Mouse (Mus musculus): ENCODE results near the gene Itga5. TPM values are rescaled to one million over a fixed set of nuclear protein-coding genes. Genes with fewer than 3 reads are reported as not detected.
A peak's percentile ranks its signal among the peaks of the same experiment; 100 is the strongest.

Gene Itga5
- total RNA-seq, 2 experiments from 2014 or later = 46.1 to 47.1 TPM

DNA sequence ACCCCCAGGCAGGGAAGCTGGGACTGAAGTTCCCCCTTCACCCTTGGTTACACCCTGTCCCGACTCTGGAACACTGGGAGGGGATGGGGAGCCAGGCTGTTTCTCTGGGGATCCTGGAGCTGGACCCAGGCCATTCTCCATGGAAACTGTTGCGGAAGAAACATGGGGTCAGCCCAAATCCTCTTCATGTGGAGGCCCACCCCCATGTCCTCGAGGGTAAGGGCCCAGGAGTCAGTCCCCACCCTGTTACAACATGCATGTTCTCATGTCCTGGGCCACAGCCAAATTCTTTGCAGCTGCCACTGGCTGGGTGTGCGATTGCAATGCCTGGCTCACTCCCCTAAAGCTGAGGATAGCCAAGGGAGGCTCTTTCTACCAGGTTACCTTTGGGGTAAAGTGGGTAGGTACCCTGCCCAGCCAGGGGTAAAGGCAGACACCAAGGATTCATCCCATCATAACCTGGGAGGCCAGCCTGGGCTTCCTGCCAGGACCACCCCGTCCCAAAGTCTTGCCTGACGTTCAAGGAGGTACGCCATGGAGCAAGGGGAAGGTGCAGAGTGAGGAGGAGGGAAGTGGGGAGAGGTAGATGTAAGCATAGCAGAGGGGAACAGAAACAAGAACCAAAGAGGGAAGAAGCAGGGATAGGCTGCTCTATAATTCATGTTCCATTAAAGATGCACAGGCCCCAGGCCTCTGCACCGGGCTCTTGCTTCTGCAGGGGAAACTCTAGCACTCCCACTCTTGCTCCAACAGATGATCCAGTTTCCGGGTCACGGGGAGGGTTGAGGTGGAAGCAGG, 50.4 kb downstream of the Itga5 start:
- intact Hi-C loops (cut with DNase I) = loop anchor here (5.0 kb wide), 1 partner anchor 329 kb away; no protein-coding TSS in a partner anchor
- peak; percentile 81 to 87 for DNase-seq

DNA sequence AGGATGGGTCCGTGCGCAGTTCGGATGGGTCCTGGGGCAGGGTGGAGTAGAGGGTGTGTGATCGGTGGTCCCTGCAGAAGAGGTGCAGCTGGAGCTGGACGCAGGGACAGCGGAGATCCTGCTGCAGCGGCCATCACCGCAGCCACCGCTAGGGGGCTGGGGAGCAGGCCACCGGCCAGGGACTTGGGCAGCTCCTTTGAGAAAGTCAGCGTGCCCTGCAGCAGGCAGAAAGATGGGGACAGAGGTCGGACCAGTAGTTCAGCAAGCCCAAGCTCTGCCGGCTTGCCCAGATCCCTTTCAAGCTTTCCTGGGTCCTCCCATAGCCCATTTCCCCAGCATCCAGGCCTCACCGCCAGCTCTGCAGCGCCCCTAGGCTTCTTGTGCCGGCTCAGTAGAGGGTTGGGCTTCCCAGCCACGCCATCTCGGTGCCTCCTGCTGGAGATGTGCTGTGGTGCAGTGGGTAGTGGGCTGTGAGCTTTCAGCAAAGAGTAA, 51.5 kb downstream of the Itga5 start:
- intact Hi-C loops (cut with DNase I) = loop anchor here (5.0 kb wide), 1 partner anchor 328 kb away; no protein-coding TSS in a partner anchor
- DNase-seq = peak; percentile 85

DNA sequence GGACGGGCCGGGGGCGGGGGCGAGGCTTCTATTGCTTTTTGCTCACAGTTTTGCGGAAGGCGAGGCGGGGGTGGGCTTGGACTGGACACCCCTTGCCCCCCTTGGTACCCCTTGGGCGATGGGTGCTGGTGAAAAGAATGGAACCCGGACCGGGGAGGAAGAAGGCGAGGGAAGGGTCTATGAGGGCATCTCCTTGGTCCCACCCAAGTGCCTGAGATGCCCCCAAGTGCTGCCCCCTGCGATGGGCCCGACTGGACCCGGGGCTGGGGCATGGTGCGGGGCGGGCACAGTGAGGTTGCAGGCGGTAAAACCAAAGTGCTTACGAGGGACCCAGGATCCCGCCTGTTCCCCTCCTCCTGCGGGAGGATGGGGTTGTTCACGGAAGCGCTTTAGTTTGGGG, 52.4 kb downstream of the Itga5 start:
- intact Hi-C loops (cut with DNase I) = no loop called here
- DNase-seq = no peak

DNA sequence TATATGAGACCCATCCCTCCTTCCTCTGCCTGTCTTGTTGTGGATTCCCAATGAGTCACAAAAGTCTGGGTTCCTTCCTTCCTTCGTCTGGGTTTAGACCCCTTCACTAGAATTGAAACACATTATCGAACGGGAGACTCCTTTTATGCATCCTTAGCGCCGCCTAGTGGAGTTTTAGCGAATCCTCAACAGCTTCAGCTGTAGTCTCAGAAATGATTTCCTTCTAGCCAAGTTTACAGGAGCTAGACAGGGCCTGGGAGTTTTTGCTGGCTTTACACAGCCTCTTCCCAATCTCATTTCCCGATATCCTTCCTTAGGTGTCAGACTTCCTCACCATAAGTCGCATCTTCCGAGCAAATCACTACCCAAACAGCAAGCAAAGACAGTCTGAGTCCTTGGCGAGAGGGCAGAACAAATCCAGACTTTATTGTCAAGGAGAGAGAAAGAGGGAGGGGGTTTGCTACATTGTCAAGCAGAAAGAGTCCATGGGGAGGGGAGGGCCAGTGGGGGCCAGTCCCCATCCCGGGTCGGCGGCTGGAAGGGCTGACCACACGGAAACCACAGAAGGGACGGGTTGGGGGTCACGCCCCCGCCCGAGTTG, 53.0 kb downstream of the Itga5 start:
- DNase-seq = peak; percentile 54 to 56

DNA sequence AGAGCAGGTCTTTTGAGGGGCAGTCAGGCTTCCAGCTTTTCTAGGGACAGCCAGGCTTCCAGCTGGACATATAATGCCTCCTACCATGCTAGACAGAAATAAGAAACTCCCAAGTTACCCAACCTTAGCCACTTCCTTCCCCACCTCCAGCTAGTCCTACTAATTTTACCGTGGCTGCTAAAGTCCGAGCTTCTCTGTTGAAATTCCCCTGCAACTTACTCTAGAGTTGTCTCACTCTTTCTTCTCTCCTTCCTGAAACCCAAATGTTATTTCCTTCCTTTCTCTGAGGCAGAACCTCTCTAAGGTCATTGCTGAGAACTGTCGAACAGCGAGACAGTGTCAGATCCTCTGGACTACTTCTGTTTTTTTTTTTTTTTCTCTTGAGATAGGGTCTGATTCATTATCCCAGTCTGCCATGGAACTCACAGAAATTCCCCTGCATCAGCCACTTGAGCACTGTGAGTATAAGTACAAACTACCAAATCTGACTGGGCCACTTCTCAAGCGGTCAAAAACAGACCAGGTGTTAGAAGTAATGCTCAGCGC, 56.1 kb downstream of the Itga5 start, which contains the start of gene Gpr84:
Gpr84 (minus strand) TSS at position 248 of the 546 bp plus-strand sequence.
- no peak for DNase-seq
- intact Hi-C loops (cut with DNase I) = no loop called here

More for the DNA sequence above, 53.0 kb downstream of the Itga5 start:
- intact Hi-C loops (cut with DNase I) = no loop called here

DNA sequence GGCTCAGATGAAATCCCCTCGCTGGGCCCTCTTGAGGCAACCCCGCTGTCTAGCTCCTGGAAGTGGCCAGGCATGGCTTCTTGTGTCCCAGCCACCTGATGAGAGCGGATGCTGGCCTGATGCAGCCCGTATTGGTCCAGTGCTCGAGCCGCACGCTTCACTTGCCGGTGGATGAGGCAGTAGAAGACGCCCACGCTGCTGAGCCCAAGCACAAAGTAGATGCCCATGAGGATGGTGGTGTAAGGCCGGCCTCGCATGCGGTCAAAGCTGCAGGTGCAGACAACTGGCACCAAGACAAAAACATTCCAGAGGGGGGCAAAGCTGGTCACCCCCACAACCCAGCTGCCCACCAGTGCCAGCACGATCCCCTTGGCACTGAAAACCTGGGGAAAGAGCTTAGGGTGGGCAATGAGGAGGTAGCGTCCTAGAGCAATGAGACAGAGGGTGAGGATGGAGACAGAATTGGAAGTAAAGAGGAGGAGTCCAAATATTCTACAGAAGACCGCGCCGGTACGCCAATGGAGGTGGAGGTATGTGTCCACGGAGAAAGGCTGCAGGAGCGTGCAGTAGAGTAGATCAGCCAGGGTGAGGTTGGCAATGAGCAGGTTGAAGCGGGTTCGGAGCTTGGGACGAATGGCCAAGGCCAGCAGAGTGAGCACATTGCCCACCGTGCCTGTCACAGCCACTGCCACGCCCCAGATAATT, 57.5 kb downstream of the Itga5 start:
- intact Hi-C loops (cut with DNase I) = loop anchor here (5.0 kb wide), 1 partner anchor 102 kb away; no protein-coding TSS in a partner anchor
- no peak for DNase-seq

DNA sequence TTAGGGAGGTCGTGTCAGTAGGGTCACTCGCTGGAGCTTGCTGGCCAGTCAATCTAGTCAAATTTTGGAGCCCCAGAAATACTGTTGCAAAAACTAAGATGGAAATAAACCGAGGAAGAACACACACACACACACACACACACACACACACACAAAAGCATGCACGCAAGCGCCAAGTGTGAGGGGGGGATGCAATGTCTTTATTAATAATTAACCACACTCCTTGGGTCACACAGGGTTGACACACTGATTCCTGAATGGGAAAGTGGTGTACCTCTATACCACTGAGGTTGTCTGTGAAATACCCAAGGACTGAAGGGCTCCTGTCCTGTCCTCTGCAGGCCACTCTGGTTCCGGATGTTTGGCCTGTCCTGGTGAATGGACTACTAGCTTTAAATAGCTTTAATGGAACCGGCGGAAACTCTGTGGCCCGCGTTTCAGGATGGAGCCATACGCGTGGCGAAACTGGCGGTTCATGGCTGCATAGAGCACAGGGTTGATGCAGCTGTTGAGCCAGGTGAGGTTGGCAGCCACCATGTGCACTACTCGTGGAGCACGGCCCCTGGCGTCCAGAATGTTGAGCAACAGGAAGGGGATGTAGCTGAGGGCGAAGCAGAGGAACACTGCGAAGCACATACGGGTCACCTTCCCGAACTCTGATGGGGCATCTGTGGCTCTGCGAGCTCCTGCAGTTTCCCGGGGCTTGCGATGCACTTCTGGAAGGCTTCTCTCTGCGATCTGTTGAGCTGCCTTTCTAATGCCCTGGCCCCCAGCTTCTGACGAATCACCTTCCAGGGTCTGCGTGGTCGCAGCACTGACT, 58.3 kb downstream of the Itga5 start:
- intact Hi-C loops (cut with DNase I) = loop anchor here (5.0 kb wide), 1 partner anchor 101 kb away; no protein-coding TSS in a partner anchor
- DNase-seq = no peak

DNA sequence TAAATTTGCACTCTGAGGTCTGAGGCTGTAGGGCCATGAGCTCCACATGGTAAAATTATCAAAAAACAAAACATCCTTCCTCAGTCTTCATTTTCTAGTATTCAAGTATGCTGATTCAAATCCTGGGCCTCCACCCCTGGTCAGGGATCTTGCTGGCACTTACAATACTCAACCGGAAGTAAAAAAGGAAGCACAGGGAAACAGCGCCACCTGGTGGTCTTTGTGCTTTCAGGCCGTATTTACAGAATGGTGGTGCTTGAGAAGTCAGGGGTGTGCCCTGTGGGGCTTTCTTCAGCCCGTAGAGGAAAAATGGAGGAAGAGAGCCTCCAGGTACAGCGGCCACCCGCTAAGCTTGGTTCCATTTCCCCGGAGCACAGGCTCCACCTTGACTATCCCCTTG, 59.4 kb downstream of the Itga5 start:
- intact Hi-C loops (cut with DNase I) = loop anchor here (1.0 to 5.0 kb wide), 4 partner anchors 22 to 125 kb away; no protein-coding TSS in a partner anchor
- DNase-seq = peak; percentile 94 to 96

DNA sequence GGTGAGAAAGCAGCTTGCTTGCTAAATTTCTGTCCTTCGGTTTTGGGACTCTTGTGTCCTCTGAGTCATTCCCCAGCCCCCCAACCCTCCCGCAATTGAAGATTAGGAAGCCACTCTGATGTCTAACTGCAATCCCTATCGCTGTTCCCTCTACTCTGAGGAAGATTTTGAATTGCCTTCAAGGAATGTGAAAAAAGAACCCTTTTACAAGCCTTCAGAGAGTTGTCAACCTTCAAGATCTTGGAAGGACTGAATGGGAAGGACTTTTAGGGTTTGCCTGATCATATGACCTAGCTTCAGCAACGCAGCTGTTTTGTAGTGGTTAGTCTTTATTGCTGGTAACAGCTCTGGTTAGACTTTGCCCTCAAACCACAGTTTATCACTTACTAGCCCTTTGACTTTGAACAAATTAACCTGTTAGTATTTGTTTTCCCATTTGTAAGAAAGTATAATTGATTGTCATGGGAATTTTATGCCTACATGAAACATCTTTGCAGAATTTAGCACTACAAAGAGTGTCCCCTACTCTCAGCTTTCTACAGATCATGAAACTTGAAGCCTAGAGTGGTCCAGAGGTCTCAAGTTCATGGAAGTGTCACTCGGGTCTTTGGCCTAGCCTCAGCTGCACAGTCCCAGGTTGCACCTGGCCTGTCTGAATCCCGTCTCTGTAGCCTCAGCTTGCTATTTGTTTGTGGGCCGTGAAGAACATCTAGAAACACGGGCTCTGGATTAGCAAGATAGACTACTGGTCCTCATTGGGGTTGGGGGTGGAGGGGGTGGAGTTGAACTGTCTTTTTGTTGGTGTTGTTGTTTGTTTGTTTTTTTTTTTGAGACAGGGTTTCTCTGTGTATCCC, 60.5 kb downstream of the Itga5 start:
- intact Hi-C loops (cut with DNase I) = loop anchor here (2.0 to 5.0 kb wide), 4 partner anchors 21 to 99 kb away; partner anchors contain the start of gene Hnrnpa1
- no peak for DNase-seq

DNA sequence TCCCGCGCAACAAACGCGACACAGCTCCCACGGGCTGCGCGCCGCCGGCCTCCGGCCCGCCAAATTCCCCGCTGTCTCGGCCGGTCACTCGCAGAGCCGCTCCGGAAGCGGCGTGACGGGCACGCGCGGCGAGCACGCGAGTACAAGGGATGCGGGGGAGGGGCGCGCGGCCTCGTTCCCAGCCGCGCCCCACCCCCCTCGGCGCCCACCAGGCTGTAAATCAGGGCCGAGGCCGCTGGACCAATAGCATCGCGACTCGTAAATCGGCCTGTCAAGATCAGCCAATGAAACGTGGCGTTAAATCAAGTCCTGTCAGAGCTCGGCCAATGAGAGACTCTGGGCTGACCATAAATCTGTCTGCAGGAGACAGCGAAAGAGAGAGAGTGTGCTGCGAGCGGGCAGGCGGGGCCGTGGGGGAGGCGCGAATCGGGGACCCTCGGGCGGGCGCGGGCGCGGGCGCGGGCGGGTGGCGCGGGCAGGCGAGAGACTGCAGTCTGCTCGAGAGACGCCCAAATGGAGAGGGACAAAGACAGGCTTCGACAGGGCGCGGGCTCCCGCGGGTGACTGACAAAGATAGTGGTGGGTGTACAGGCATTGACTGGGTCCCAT, 61.4 kb downstream of the Itga5 start:
- intact Hi-C loops (cut with DNase I) = loop anchor here (2.0 to 5.0 kb wide), 2 partner anchors 64 to 98 kb away; partner anchors contain the start of gene Hnrnpa1

DNA sequence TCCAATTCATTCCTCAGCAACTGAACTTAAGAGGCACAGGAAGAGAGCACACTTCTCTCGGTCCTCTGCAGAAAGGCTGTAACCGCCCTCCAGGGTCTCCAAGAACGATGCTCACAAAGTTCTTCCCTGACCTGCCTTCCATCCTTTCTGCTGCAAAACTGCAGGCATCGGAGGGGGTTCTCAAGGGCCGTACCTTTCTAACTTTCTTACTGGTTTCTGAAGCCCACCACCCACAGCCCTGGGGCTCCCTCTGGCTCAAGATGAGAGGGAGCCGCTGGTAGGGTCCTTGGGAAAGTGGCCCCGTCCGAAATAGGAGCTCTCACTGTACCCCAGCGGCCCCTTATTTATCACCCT, 62.0 kb downstream of the Itga5 start:
- DNase-seq = no peak
- intact Hi-C loops (cut with DNase I) = loop anchor here (2.0 kb wide), 1 partner anchor 64 kb away; the partner anchor contains the start of gene Hnrnpa1

More for the DNA sequence above, 61.4 kb downstream of the Itga5 start:
- peak; percentile 90 to 91 for DNase-seq

DNA sequence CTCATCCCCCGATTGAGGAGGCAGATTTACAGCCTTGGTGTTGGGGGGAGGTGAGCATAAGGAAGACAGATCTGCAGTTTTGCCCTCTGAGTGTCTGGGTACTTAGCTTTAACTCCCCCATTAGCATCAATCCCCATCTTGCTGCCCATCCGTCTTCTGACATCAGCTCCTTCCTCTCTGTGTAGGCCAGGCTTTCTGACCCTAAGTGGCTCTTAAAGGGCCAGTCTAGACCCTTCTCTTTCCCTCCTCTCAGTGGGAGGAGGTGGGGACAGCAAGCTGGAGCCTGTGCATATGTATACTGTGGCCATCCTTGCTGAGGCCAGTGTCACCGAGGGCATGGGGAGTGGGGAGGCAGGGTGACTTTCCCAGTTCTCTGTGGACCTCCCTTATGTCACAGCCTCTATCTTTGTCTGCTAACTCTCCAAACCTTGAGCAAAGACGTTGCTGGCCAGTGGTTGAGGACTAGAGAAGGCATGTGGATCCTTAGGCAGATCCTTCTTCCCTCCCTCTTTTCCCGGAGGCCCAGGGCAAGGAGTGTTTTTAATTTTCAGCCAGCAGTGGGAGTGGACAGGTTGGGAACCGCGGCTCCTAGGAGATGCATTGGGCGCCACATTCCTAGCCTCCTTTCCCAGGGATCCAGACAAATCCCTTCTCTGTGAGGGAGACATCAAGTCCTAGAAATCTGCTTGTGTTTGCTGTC, 62.5 kb downstream of the Itga5 start:
- DNase-seq = no peak
- intact Hi-C loops (cut with DNase I) = loop anchor here (2.0 kb wide), 1 partner anchor 63 kb away; the partner anchor contains the start of gene Hnrnpa1

DNA sequence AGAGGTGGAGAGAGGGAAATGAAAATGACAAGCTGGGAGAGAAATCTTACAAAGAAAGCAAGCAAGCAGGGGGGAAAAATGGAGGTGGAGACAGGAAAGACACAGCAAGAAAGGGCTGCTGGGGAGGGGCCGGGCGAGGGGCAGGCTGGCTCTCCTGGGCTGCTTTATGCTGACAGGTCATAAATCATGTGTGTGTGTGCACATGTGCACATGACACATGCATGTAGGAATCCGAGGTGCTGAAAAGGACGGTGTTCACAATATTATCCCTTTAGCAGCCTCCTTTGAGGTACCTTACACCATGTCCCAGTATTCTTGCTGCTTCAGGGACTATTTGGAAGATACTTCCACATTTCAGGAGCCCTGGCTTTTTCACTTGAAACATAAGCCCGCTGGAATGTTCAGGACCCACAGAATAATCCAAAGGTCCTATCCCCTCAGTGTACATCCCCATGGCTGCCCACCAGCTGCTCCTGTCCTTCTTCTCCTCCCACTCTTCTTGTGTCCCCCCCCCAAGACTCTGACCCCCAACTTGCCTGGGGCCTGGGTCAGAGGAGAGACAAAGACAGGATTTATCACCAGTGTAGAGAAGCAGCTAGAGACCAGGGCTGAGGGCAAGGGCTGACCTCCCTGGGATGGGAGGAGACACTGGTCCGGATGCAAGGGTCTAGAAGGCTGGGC, 64.1 kb downstream of the Itga5 start:
- intact Hi-C loops (cut with DNase I) = no loop called here
- DNase-seq = no peak

DNA sequence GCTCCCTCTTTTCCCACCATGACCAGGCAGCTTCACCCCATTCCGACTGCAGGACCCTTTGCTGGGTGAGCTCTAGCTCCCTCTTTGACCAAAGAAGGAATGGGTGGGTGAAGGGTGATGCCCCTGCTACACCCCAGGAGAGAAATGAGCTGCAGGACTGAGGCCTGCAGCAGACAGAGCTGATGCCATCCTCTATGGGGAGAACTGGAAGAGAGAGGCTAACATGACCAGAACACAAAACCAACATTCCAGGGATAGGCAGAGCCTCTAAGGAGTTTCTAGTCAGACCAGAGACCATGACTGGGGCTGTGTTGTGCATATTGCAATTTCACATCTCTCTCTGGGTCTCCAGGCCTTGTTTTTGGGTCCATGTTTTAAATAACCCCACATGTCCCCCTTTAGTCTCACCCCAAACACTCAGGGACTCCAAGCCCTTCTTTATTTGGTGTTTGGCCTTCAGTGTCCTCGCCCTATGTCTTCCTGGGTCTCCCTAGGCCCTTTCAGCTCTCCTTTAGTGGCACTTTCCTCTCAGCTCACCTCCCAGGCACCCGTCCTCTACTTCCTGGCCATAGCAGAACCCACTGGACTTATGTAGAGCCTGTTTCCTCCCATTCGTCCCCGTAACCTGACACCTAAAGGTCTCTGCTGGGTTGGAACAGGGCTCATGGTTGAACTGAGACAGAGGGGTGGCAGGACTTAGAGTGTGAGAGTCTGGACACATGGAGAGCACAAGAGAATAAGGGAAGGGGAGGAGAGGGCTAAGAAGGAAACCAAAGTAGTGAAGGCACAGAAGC, 64.8 kb downstream of the Itga5 start:
- DNase-seq = no peak
- intact Hi-C loops (cut with DNase I) = no loop called here

DNA sequence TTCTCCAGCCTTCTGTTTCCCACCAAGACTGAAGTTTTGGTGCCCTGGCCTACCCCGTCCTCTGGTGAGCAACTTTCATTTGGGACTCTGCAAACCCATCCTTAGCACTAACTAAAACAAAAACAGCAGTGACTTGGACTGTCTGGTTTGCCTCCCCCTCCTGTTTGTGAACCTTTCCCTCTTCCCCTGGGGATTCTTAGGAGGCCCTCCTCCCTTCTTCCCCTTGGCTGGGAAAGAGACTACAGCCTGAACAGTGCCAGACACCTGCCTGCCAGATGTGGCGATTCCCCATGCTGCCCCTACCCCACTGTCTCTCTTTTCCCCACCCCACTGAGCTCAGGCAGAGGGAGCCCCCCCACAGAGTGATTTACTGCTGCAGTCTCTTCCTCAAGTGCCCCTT, 65.5 kb downstream of the Itga5 start:
- no peak for DNase-seq
- intact Hi-C loops (cut with DNase I) = no loop called here

DNA sequence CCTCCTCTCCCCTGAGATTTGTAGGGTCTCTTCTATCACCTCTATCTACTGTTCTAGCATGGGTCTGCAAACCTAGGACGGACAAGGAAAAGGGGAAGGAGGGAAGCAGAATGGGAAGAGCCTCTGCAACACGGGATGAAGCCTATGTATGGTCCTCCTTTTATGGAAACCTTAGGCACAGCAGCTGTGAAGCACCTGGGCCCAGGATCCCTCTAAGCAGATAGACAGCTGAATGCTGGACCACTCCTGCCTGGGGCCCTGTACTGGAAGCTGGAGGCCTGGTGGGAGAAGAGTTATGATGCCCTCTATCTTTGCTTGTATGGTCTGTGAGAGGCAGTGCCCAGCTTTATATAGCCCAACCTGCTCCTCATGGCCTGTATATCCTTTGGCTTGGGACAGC, 66.0 kb downstream of the Itga5 start:
- DNase-seq = no peak
- intact Hi-C loops (cut with DNase I) = no loop called here
